In genomic region chr11:75249588-75249987, GRCm38 (mm10) we compare ENCODE assay signal across 12 mouse cellular contexts. TPM values are rescaled to one million over a fixed set of nuclear protein-coding genes. Genes with fewer than 3 reads are reported as not detected.
DNase-seq lines count a peak whose midpoint lies in the region; ATAC-seq and TF ChIP-seq lines count a peak whose summit lies in the region.
"Had no signal": no experiment of that assay in that cellular context is flagged by ENCODE, and none has a peak within 500 bp of the region (broad histone marks: within the 10 kb centered on the region; RNA-seq: fewer than 3 reads in every experiment).

No protein-coding gene starts in this region.

- H3K27ac ChIP-seq in heart, embryonic 14.5 days (replicated peaks in 1 of 2; ENCODE audit: control insufficient read depth in 1 of 2, insufficient read depth in 1 of 2, low read depth in 2 of 2, low read length in 2 of 2) = peak overlapping the region; percentile 63 to 65; a peak in 3 of 4 replicates
- peak overlapping the region; percentile 83 for H3K27ac ChIP-seq in layer of hippocampus, adult 2 months
- H3K27ac ChIP-seq in stomach, embryonic 16.5 days (ENCODE audit: low read length) = no peak overlapping the region
- no peak overlapping the region for H3K27ac ChIP-seq in stomach, postnatal 0 days (replicated peaks)
- H3K27ac ChIP-seq: embryonic facial prominence, embryonic 13.5 days; limb, embryonic 13.5 days had no signal

- H3K4me3 ChIP-seq in heart, embryonic 14.5 days (ENCODE audit: control insufficient read depth in 1 of 2, insufficient read depth in 1 of 2, low read depth in 1 of 2, low read length in 2 of 2) = no peak overlapping the region
- H3K4me3 ChIP-seq in layer of hippocampus, adult 2 months = no peak overlapping the region
- H3K4me3 ChIP-seq in stomach, embryonic 16.5 days (replicated peaks; ENCODE audit: low read length) = no peak overlapping the region
- H3K4me3 ChIP-seq in stomach, postnatal 0 days (ENCODE audit: low read depth, low read length) = no peak overlapping the region
- H3K4me3 ChIP-seq: embryonic facial prominence, embryonic 13.5 days; limb, embryonic 13.5 days had no signal

- H3K4me2 ChIP-seq in heart, embryonic 14.5 days (ENCODE audit: low read length) = peak overlapping the region; percentile 19; the same call in 1 of the 2 replicates
- no peak overlapping the region for H3K4me2 ChIP-seq in stomach, embryonic 16.5 days (ENCODE audit: low read depth, low read length)
- H3K4me2 ChIP-seq in stomach, postnatal 0 days (replicated peaks; ENCODE audit: low read depth) = no peak overlapping the region
- H3K4me2 ChIP-seq: embryonic facial prominence, embryonic 13.5 days; limb, embryonic 13.5 days had no signal

- WGBS in heart, embryonic 14.5 days = 50% methylated on average over 9 of the region's 9 CpGs
- WGBS in stomach, embryonic 16.5 days = 78% methylated on average over 9 of the region's 9 CpGs
- 82% methylated on average over 9 of the region's 9 CpGs for WGBS in stomach, postnatal 0 days

- TF ChIP-seq EP300 in stomach, postnatal 0 days (optimal IDR thresholded peaks at IDR 0.05) = no peak

- DNase-seq in heart, postnatal 14 days = no peak
- DNase-seq in layer of hippocampus, adult 2 months (ENCODE audit: low spot score in 2 of 2) = no peak
- DNase-seq in layer of hippocampus, adult 9-10 months (ENCODE audit: low spot score) = no peak
- DNase-seq in stomach, postnatal 0 days (ENCODE audit: low spot score) = no peak
- no peak for DNase-seq in left cerebral cortex, adult 8-10 months (ENCODE audit: low spot score in 2 of 2)
- DNase-seq: cerebellum, adult 11 months; gastrocnemius, postnatal 10 days; right cerebral cortex, postnatal 4 days had no signal

- no peaks in the 10 kb centered on the region for H3K9me3 ChIP-seq in heart, embryonic 14.5 days (ENCODE audit: control insufficient read depth, low read length)
- no peaks in the 10 kb centered on the region for H3K9me3 ChIP-seq in stomach, embryonic 16.5 days (replicated peaks; ENCODE audit: control insufficient read depth, low read length)
- H3K9me3 ChIP-seq in stomach, postnatal 0 days (ENCODE audit: control insufficient read depth, low read length) = no peaks in the 10 kb centered on the region
- H3K9me3 ChIP-seq: embryonic facial prominence, embryonic 13.5 days; limb, embryonic 13.5 days had no signal

- H3K27me3 ChIP-seq in heart, embryonic 14.5 days (ENCODE audit: control insufficient read depth, insufficient read depth, low read length) = no peaks in the 10 kb centered on the region
- no peaks in the 10 kb centered on the region for H3K27me3 ChIP-seq in stomach, embryonic 16.5 days (ENCODE audit: control insufficient read depth, insufficient read depth, low read length)
- no peaks in the 10 kb centered on the region for H3K27me3 ChIP-seq in stomach, postnatal 0 days (ENCODE audit: control insufficient read depth, insufficient read depth, low read length)
- H3K27me3 ChIP-seq: embryonic facial prominence, embryonic 13.5 days; limb, embryonic 13.5 days had no signal

- no peak for TF ChIP-seq CTCF in layer of hippocampus, adult 2 months (conservative IDR thresholded peaks at IDR 0.05)
- no peak for TF ChIP-seq CTCF in stomach, postnatal 0 days (IDR thresholded peaks at IDR 0.05; ENCODE audit: low read depth)

- intact Hi-C loops in heart, postnatal 14 days (cut with DNase I) = no loop called here

- ATAC-seq in heart, embryonic 14.5 days (ENCODE audit: insufficient number of reproducible peaks, insufficient read depth, low FRiP score, low read depth) = no peak
- no peak for ATAC-seq in stomach, embryonic 16.5 days (ENCODE audit: insufficient read depth, low FRiP score)
- ATAC-seq in stomach, postnatal 0 days (ENCODE audit: low FRiP score, low TSS enrichment) = no peak

- H3K4me1 ChIP-seq in heart, embryonic 14.5 days (ENCODE audit: control insufficient read depth in 2 of 2, insufficient read depth in 2 of 2, low read length in 2 of 2) = peaks cover 56 to 74% of the 10 kb centered on the region in 2 experiments
- H3K4me1 ChIP-seq in stomach, embryonic 16.5 days (ENCODE audit: control insufficient read depth, insufficient read depth, low read length) = peaks cover 10% of the 10 kb centered on the region
- no peaks in the 10 kb centered on the region for H3K4me1 ChIP-seq in stomach, postnatal 0 days (replicated peaks; ENCODE audit: control insufficient read depth, insufficient read depth)

- peak overlapping the region; percentile 49; the same call in 1 of the 2 replicates for H3K9ac ChIP-seq in heart, embryonic 14.5 days (ENCODE audit: low read length)
- H3K9ac ChIP-seq in stomach, embryonic 16.5 days (ENCODE audit: low read length) = 0 out of 2 replicates have a peak overlapping the region, but pooled peaks have one; percentile 41
- no peak overlapping the region for H3K9ac ChIP-seq in stomach, postnatal 0 days (ENCODE audit: low read length)
- H3K9ac ChIP-seq: embryonic facial prominence, embryonic 13.5 days had no signal

- no peaks in the 10 kb centered on the region for H3K36me3 ChIP-seq in heart, embryonic 14.5 days (ENCODE audit: control insufficient read depth, insufficient read depth, low read length)
- no peaks in the 10 kb centered on the region for H3K36me3 ChIP-seq in stomach, embryonic 16.5 days (ENCODE audit: control insufficient read depth, insufficient read depth, low read length)
- no peaks in the 10 kb centered on the region for H3K36me3 ChIP-seq in stomach, postnatal 0 days (ENCODE audit: control insufficient read depth, insufficient read depth, low read length)
- H3K36me3 ChIP-seq: embryonic facial prominence, embryonic 13.5 days; limb, embryonic 13.5 days had no signal

RNA-seq across cellular contexts. Expression of gene Rtn4rl1, which starts 56.0 kb away (rescaled TPM):
- polyA plus RNA-seq in heart, embryonic 14.5 days (2014; fragmentation: Nextera tagmentation; extraction: Ambion mirVana) = 17.0 and 17.3 TPM in 2 replicates
- 10 to 100 TPM; 10.6 to 13.2 TPM for total RNA-seq in heart, postnatal 14 days (2021)
- 100 to 1,000 TPM; 104 to 110 TPM for total RNA-seq in layer of hippocampus, adult 2 months (2021)
- 1.3 and 1.4 TPM in 2 replicates for polyA plus RNA-seq in stomach, embryonic 16.5 days (2015; fragmentation: Nextera tagmentation; extraction: Ambion mirVana)
- 2.1 and 2.9 TPM in 2 replicates for polyA plus RNA-seq in stomach, postnatal 0 days (2015; fragmentation: Nextera tagmentation; extraction: Ambion mirVana)
- 10 to 100 TPM; 67.2 to 72.6 (median 67.9) TPM for total RNA-seq in left cerebral cortex, adult 8-10 months (2022)

RNA-seq across cellular contexts. Expression of gene Dph1, which starts 58.5 kb away (rescaled TPM):
- 23.1 and 23.7 TPM in 2 replicates for polyA plus RNA-seq in heart, embryonic 14.5 days (2014; fragmentation: Nextera tagmentation; extraction: Ambion mirVana)
- total RNA-seq in heart, postnatal 14 days (2021) = 1 to 10 TPM; 9.9 TPM
- 10 to 100 TPM; 30.7 to 31.4 TPM for total RNA-seq in layer of hippocampus, adult 2 months (2021)
- 20.6 and 20.7 TPM in 2 replicates for polyA plus RNA-seq in stomach, embryonic 16.5 days (2015; fragmentation: Nextera tagmentation; extraction: Ambion mirVana)
- 15.2 and 15.8 TPM in 2 replicates for polyA plus RNA-seq in stomach, postnatal 0 days (2015; fragmentation: Nextera tagmentation; extraction: Ambion mirVana)
- total RNA-seq in left cerebral cortex, adult 8-10 months (2022) = 10 to 100 TPM; 22.7 to 28.7 (median 27.0) TPM

Comparison
In these comparisons a context has a peak if more than half of its experiments do, and no peak if none do; other contexts are left out.
1. H3K27ac ChIP-seq: peak in heart, embryonic 14.5 days (2 of 2) and layer of hippocampus, adult 2 months (single experiment); none in stomach, embryonic 16.5 days (single experiment) and stomach, postnatal 0 days (single experiment).
2. RNA of gene Rtn4rl1, which starts 56.0 kb away (total RNA-seq): 104 to 110 TPM in layer of hippocampus, adult 2 months and 67.2 to 72.6 TPM in left cerebral cortex, adult 8-10 months; 10.6 to 13.2 TPM in heart, postnatal 14 days; every median in the first group is over 4 times any median in the second.